Mouse (Mus musculus): ENCODE data around the gene Pfkfb4. TPM values are rescaled to one million over a fixed set of nuclear protein-coding genes. Genes with fewer than 3 reads are reported as not detected.

Gene Pfkfb4
- polyA plus RNA-seq, 1 experiment from 2014 or later, result 12.8 TPM

- no peak overlapping the region for H3K4me3 ChIP-seq (ENCODE audit: low read depth, low read length)
- no peaks in the 10 kb centered on the region for H3K4me1 ChIP-seq (replicated peaks; ENCODE audit: control insufficient read depth, insufficient read depth, low read length)
- H3K27ac ChIP-seq (ENCODE audit: low read depth, low read length), result no peak overlapping the region
- no peaks in the 10 kb centered on the region for H3K27me3 ChIP-seq (ENCODE audit: control insufficient read depth, insufficient read depth, low read length)
- no peak overlapping the region for H3K4me2 ChIP-seq (ENCODE audit: low read depth, low read length, severe bottlenecking)
- no peak for DNase-seq (ENCODE audit: low spot score)
- no peak for ATAC-seq (replicated peaks; ENCODE audit: low FRiP score)
- 88% methylated on average over 4 of the region's 4 CpGs for WGBS
- no peak overlapping the region for H3K9ac ChIP-seq (ENCODE audit: low read length)
- no peaks in the 10 kb centered on the region for H3K9me3 ChIP-seq (ENCODE audit: control insufficient read depth, low read length)
- H3K36me3 ChIP-seq (ENCODE audit: control insufficient read depth, insufficient read depth, low read length), result no peaks in the 10 kb centered on the region
Measured at GRCm38 (mm10) chr9:108989802-108990461, 1.6 kb upstream of the Pfkfb4 start.

DNA sequence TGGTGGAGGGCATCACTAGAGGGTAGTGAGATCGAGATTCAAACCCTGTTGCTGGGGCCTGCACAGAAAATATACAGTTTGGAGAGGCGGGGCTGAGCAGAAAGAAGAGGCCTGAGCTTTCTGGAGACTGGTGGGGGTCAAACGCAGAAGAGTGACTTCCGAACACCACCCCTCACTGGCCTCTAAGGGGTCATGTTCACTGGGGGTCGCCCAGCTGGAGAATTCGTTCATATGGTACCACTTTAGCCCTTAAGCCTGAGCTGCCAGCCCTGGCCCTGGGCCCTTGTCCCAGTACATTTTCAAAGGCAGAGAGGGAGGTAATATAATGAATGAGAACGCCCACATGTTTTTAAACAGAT is 1.1 kb upstream of the Pfkfb4 start:
- Histone ChIP-seq H3K9me3 (ENCODE audit: control insufficient read depth, low read length) (no peaks in the 10 kb centered on the region), H3K27me3 (ENCODE audit: control insufficient read depth, insufficient read depth, low read length) (no peaks in the 10 kb centered on the region), H3K27ac (ENCODE audit: low read depth, low read length) (no peak overlapping the region), H3K4me1 (replicated peaks; ENCODE audit: control insufficient read depth, insufficient read depth, low read length) (no peaks in the 10 kb centered on the region), H3K9ac (ENCODE audit: low read length) (no peak overlapping the region), H3K36me3 (ENCODE audit: control insufficient read depth, insufficient read depth, low read length) (no peaks in the 10 kb centered on the region), H3K4me3 (ENCODE audit: low read depth, low read length) (no peak overlapping the region), H3K4me2 (ENCODE audit: low read depth, low read length, severe bottlenecking) (no peak overlapping the region)
- DNase-seq (ENCODE audit: low spot score) (no peak), ATAC-seq (replicated peaks; ENCODE audit: low FRiP score) (no peak)
- WGBS, result 69% methylated on average over 7 of the region's 7 CpGs

GRCm38 (mm10) chr9:108992085-108992469 is 499 bp downstream of the Pfkfb4 start:
- 7% methylated on average over 18 of the region's 18 CpGs for WGBS
- no peak for DNase-seq (ENCODE audit: low spot score)
- no peak; the same call in 1 of the 2 replicates for ATAC-seq (replicated peaks; ENCODE audit: low FRiP score)

GRCm38 (mm10) chr9:108992620-108993361 is 1.2 kb downstream of the Pfkfb4 start:
- no peak overlapping the region for H3K9ac ChIP-seq (ENCODE audit: low read length)
- no peak for DNase-seq (ENCODE audit: low spot score)
- no peak for ATAC-seq (replicated peaks; ENCODE audit: low FRiP score)
- H3K4me2 ChIP-seq (ENCODE audit: low read depth, low read length, severe bottlenecking), result no peak overlapping the region; the same call in 1 of the 2 replicates
- peak overlapping the region; percentile 48; the same call in 1 of the 2 replicates for H3K4me3 ChIP-seq (ENCODE audit: low read depth, low read length)
- 87% methylated on average over 9 of the region's 9 CpGs for WGBS
- H3K9me3 ChIP-seq (ENCODE audit: control insufficient read depth, low read length), result no peaks in the 10 kb centered on the region
- no peaks in the 10 kb centered on the region for H3K27me3 ChIP-seq (ENCODE audit: control insufficient read depth, insufficient read depth, low read length)
- no peaks in the 10 kb centered on the region for H3K4me1 ChIP-seq (replicated peaks; ENCODE audit: control insufficient read depth, insufficient read depth, low read length)
- H3K36me3 ChIP-seq (ENCODE audit: control insufficient read depth, insufficient read depth, low read length), result no peaks in the 10 kb centered on the region
- H3K27ac ChIP-seq (ENCODE audit: low read depth, low read length), result no peak overlapping the region

More at GRCm38 (mm10) chr9:108992085-108992469, 499 bp downstream of the Pfkfb4 start:
- no peaks in the 10 kb centered on the region for H3K4me1 ChIP-seq (replicated peaks; ENCODE audit: control insufficient read depth, insufficient read depth, low read length)
- H3K4me3 ChIP-seq (ENCODE audit: low read depth, low read length), result peak overlapping the region; percentile 48
- peak overlapping the region; percentile 72 for H3K4me2 ChIP-seq (ENCODE audit: low read depth, low read length, severe bottlenecking)
- no peaks in the 10 kb centered on the region for H3K36me3 ChIP-seq (ENCODE audit: control insufficient read depth, insufficient read depth, low read length)
- H3K27me3 ChIP-seq (ENCODE audit: control insufficient read depth, insufficient read depth, low read length), result no peaks in the 10 kb centered on the region
- H3K9ac ChIP-seq (ENCODE audit: low read length), result peak overlapping the region; percentile 65
- H3K9me3 ChIP-seq (ENCODE audit: control insufficient read depth, low read length), result no peaks in the 10 kb centered on the region
- H3K27ac ChIP-seq (ENCODE audit: low read depth, low read length), result no peak overlapping the region

DNA sequence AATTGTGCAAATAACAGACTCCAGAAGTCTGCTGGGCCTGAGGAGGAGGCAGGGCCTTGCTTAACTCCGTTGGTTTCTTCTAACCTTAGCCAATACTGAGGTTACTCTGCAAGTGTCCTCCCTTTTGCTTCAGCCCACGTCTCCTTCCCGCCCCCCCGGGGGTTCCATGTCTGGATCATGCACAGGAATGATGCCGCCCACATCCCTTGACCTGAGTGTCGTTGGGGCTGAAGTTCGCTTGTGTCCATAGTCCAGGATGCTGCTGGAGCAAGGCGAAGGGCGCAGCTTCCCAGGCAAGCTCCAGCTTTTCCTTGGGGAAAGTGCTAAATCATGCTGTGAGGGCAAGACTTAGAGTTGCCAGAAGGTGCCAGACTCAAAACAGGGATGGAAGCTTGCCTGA is 4.8 kb downstream of the Pfkfb4 start:
- Histone ChIP-seq H3K27me3 (ENCODE audit: control insufficient read depth, insufficient read depth, low read length) (no peaks in the 10 kb centered on the region), H3K4me3 (ENCODE audit: low read depth, low read length) (no peak overlapping the region), H3K36me3 (ENCODE audit: control insufficient read depth, insufficient read depth, low read length) (no peaks in the 10 kb centered on the region), H3K4me1 (replicated peaks; ENCODE audit: control insufficient read depth, insufficient read depth, low read length) (no peaks in the 10 kb centered on the region), H3K27ac (ENCODE audit: low read depth, low read length) (no peak overlapping the region), H3K9me3 (ENCODE audit: control insufficient read depth, low read length) (no peaks in the 10 kb centered on the region), H3K9ac (ENCODE audit: low read length) (no peak overlapping the region), H3K4me2 (ENCODE audit: low read depth, low read length, severe bottlenecking) (no peak overlapping the region)
- DNase-seq (ENCODE audit: low spot score), result no peak
- 82% methylated on average over 9 of the region's 9 CpGs for WGBS
- ATAC-seq (replicated peaks; ENCODE audit: low FRiP score), result no peak

DNA sequence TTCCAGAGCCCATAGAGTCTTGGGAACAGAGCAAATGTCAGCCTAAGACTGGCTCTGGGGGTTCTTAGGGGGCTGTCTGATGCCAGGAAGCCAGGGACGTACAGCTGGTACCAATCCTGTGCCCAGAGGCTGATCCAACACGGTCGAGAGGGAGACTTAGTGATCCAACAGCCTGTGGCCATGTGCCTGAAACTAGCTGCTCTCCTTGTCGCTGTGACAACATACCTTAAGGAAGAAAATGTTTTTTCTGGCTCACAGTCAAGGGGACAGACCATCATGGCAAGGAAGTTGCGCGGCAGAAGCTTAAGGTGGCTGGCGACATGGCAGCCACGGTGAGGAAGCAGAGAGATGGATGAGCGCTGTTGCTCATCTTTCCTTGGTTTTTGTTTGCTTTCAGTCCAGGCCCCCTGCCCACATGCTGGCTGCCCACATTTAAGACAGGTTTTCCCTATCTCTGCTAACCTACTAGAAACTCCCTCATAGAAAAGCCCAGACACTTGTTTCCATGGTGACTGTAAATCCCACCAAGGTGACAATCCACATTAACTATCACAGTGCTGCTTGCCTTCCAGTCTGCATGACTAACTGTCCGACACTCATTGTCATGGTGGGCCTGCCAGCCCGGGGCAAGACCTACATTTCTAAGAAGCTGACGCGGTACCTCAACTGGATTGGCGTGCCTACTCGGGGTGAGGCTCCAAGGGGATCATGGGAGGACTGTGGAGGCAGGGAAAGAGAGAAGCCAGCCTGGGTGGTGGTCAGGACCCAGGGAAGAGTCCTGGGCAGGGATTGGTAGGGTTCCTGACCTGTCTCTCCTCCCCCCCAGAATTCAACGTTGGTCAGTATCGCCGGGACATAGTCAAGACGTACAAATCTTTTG is 6.9 kb downstream of the Pfkfb4 start:
- DNase-seq (ENCODE audit: low spot score) (no peak), ATAC-seq (replicated peaks; ENCODE audit: low FRiP score) (no peak)
- 87% methylated on average over 19 of the region's 19 CpGs for WGBS
- Histone ChIP-seq H3K4me2 (ENCODE audit: low read depth, low read length, severe bottlenecking) (no peak overlapping the region), H3K36me3 (ENCODE audit: control insufficient read depth, insufficient read depth, low read length) (no peaks in the 10 kb centered on the region), H3K4me1 (replicated peaks; ENCODE audit: control insufficient read depth, insufficient read depth, low read length) (no peaks in the 10 kb centered on the region), H3K9ac (ENCODE audit: low read length) (no peak overlapping the region), H3K27ac (ENCODE audit: low read depth, low read length) (no peak overlapping the region), H3K4me3 (ENCODE audit: low read depth, low read length) (no peak overlapping the region), H3K27me3 (ENCODE audit: control insufficient read depth, insufficient read depth, low read length) (no peaks in the 10 kb centered on the region), H3K9me3 (ENCODE audit: control insufficient read depth, low read length) (no peaks in the 10 kb centered on the region)

GRCm38 (mm10) chr9:108999167-108999526 is 7.6 kb downstream of the Pfkfb4 start:
- Histone ChIP-seq H3K9me3 (ENCODE audit: control insufficient read depth, low read length) (no peaks in the 10 kb centered on the region), H3K4me1 (replicated peaks; ENCODE audit: control insufficient read depth, insufficient read depth, low read length) (no peaks in the 10 kb centered on the region), H3K4me2 (ENCODE audit: low read depth, low read length, severe bottlenecking) (no peak overlapping the region), H3K9ac (ENCODE audit: low read length) (no peak overlapping the region), H3K36me3 (ENCODE audit: control insufficient read depth, insufficient read depth, low read length) (no peaks in the 10 kb centered on the region), H3K4me3 (ENCODE audit: low read depth, low read length) (no peak overlapping the region), H3K27me3 (ENCODE audit: control insufficient read depth, insufficient read depth, low read length) (no peaks in the 10 kb centered on the region), H3K27ac (ENCODE audit: low read depth, low read length) (no peak overlapping the region)
- 91% methylated on average over 4 of the region's 4 CpGs for WGBS
- DNase-seq (ENCODE audit: low spot score), result no peak
- ATAC-seq (replicated peaks; ENCODE audit: low FRiP score), result no peak

GRCm38 (mm10) chr9:109000726-109001125 is 9.1 kb downstream of the Pfkfb4 start:
- Histone ChIP-seq H3K4me3 (ENCODE audit: low read depth, low read length) (no peak overlapping the region), H3K27me3 (ENCODE audit: control insufficient read depth, insufficient read depth, low read length) (no peaks in the 10 kb centered on the region), H3K4me1 (replicated peaks; ENCODE audit: control insufficient read depth, insufficient read depth, low read length) (no peaks in the 10 kb centered on the region), H3K27ac (ENCODE audit: low read depth, low read length) (no peak overlapping the region), H3K36me3 (ENCODE audit: control insufficient read depth, insufficient read depth, low read length) (no peaks in the 10 kb centered on the region), H3K4me2 (ENCODE audit: low read depth, low read length, severe bottlenecking) (no peak overlapping the region), H3K9ac (ENCODE audit: low read length) (no peak overlapping the region), H3K9me3 (ENCODE audit: control insufficient read depth, low read length) (no peaks in the 10 kb centered on the region)
- ATAC-seq (replicated peaks; ENCODE audit: low FRiP score), result peak; percentile 56; the same call in 1 of the 2 replicates
- peak; percentile 77 for DNase-seq (ENCODE audit: low spot score)
- WGBS, result 7% methylated on average over 3 of the region's 3 CpGs

Measured in forebrain, embryonic 11.5 days (tissue).